Mouse (Mus musculus) cerebellum, postnatal 25 days (tissue): Measurements from ENCODE around the gene Dhx40.
"Not testable (repeated sequence)": the region's sequence is repeated elsewhere in the genome, so short reads cannot be mapped to it uniquely, and the experiment has no call there.

Source experiments
- DNase-seq, 2 experiments: peaks; one replicate each; pipeline ENCODE4 v3.0.0; 2021; ENCODE audit warnings: mixed read lengths in 2 of 2

Dhx40 gene

GRCm38 (mm10) chr11:86749776-86750423 lies 57.6 kb downstream of the Dhx40 start:
- peak; percentile 30 to 60 for DNase-seq

- DNase-seq: no peak
These were observed 61.7 kb downstream of the Dhx40 start for GRCm38 (mm10) chr11:86745634-86746404.

DNA sequence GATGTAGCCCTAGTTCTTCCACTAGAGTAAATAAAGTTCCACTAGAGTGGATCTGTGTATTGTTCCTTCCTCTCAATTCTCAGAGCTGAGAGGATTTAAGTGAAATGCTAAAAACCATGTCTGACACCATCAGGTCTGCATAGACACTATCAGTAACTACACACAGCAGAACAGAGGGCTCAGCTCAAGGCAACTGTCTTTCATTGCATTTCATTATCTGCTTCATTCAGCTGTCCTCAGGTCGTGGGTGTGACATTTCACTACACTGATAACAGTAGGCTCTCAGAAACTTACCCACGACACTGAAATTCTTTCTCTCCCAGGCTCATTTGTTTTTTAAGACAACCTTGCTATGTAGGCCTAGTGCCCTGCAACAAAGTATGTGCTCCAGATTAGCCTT lies 64.9 kb downstream of the Dhx40 start:
- DNase-seq: no peak

DNA sequence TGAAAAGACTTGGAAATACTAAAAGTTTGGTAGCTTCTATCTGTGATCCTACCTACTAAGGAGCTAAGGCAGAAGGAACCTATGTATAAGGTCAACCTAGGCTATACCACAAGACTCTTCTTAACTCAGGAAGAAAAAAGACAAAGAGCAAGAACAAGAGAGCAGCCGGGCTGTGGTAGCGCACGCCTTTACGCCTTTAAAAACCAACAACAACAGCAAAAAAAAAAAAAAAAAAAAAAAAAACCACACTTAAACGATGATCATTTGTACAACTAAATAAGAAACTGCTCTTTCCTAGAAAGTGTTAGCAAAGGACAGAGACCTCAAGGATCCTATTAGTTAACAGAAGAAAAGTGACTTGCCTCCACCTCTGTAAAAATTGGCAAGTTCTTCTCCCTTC lies 66.0 kb downstream of the Dhx40 start:
- DNase-seq: no peak

DNA sequence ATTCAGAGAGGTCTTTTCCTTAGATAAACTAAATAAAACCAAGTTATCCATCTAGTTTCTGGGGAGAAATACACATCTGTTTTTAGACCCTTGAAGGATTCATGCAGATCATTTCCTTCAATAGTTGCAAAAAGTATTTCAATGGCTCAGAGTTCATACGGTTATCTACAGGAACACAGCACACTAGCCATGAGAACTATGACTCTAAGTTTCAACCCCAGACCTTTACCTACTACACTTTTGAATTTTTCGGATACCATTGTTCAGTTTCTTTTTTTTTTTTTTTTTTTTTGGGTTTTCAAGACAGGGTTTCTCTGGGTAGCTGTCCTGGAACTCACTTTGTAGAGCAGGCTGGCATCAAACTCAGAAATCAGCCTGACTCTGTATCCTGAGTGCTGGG lies 68.1 kb downstream of the Dhx40 start:
- DNase-seq: no peak

DNA sequence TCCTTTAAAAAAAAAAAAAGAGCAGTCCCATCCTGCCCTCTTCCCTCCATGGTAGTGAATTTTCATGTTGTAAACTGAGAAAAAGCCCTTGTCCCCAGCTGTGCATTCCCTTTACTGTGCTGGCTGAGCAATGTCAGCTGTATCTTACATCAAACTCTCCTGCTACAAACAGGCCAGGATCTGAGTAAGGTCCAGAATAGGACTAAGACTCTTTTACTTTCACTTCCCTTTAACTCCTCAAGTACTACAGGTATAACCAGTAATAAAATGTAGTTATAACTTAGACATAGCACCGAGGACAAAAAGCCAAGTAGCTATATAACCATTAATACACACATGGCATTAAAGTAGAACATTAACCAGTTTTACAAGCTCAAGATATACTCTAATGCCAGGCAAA lies 68.6 kb downstream of the Dhx40 start:
- no peak for DNase-seq

GRCm38 (mm10) chr11:86738308-86738707 lies 69.2 kb downstream of the Dhx40 start:
- not testable (repeated sequence) for DNase-seq

- DNase-seq: no peak
These were observed 70.1 kb downstream of the Dhx40 start for GRCm38 (mm10) chr11:86737301-86738000.

DNA sequence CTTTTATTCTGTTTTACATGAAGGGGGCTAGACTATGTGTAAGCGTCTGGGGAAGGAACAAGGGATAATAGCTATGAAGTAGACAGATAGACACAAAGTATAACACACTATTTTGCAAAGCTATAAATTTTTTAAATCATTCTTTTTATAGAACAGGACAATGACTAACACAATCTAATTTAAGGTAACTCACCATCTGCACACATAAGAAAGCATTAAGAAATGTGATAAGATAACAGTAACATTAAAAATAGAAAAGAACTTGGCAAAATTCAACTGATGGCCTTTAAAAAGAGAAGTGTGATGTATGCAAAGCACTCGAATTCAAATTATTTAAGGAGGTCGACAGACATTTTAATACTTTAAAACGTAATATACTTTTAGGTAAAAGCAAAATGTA lies 72.6 kb downstream of the Dhx40 start:
- no peak for DNase-seq

- no peak for DNase-seq
These were observed 73.2 kb downstream of the Dhx40 start for GRCm38 (mm10) chr11:86734241-86734939.

- DNase-seq: no peak
These were observed 76.1 kb downstream of the Dhx40 start for GRCm38 (mm10) chr11:86731443-86731842.

DNA sequence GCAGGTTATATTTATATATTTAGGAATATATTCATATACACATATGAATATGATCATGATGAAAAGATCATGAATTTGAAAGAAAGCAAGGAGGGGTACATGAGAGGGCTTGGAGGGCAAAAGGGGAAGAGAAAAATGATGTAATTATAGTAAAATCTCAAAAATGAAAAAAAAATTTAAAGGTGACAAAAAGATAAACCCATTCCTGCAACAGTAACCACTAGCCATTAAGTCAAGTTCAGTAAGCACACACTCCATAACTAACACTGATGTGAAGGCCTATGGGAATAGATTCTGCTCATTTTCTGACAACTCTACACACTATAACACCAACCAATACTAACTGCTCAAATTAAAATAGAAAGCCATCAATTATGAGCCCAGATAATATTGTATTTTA lies 81.9 kb downstream of the Dhx40 start:
- DNase-seq: no peak

DNA sequence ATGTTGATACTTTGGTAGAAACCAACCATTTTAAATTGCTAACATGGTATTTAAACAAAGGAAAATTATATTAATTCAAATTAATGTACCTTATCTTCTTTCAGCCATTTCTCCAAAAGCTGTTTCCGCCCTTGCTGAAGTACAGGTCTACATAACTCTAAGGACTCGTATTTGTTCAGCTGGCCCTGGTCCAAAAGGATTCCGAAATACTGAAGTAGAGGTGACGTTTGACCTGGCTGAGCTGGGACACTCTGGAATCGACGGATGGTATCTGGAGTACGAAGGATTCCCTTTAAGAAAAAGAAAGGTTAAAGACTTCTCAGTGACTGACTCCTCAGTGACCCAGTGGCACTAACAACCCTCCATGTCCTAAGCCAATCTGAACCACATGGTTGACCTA lies 82.6 kb downstream of the Dhx40 start:
- no peak for DNase-seq

DNA sequence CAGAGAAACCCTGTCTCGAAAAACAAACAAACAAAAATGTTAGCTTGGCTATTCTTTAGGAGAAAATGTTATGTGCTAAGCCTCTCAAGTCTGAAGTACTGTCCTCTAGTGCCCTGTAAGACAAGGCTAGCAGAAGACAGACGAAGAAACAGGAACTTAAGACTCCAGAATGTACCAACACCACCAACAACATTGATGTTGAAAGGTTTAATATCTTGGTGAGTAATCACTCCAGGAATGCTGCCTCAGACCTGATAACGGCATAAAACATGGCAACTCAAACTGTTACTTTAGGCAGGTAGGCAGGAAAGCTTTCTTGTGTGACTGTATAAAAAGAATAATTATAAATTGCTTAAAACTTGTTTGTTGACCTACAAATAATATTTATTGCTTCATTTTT lies 83.5 kb downstream of the Dhx40 start:
- DNase-seq: no peak

GRCm38 (mm10) chr11:86719390-86719789 lies 88.2 kb downstream of the Dhx40 start:
- DNase-seq: no peak
